Mouse (Mus musculus) CH12.LX (cell line): ENCODE data around the gene Hist1h2ag.
"Not testable (repeated sequence)": the region's sequence is repeated elsewhere in the genome, so short reads cannot be mapped to it uniquely, and the experiment has no call there.

ENCODE experiments used
- CTCF ChIP-seq, 2 experiments: IDR thresholded peaks in 1 of 2; conservative IDR thresholded peaks in 1 of 2; 2 replicates each; pipeline ENCODE4 v1.5.1; 2011 to 2012; ENCODE audit warnings: low read depth in 2 of 2, low read length in 2 of 2, improper control_type of control experiment in 1 of 2, inconsistent platforms in 1 of 2, mild to moderate bottlenecking in 1 of 2, moderate library complexity in 1 of 2
- EP300 ChIP-seq: IDR thresholded peaks from 2 replicates; pipeline ENCODE4 v1.6.1; 2011; ENCODE audit warnings: low read length, improper control_type of control experiment
- HCFC1 ChIP-seq: IDR thresholded peaks from 2 replicates; pipeline ENCODE4 v1.6.1; 2012; ENCODE audit warnings: low read depth, mild to moderate bottlenecking, inconsistent platforms, low read length, improper control_type of control experiment
- MXI1 ChIP-seq: IDR thresholded peaks from 2 replicates; pipeline ENCODE4 v1.6.1; 2011; ENCODE audit warnings: mild to moderate bottlenecking, low read depth, low read length, improper control_type of control experiment
- MYC ChIP-seq: IDR thresholded peaks from 2 replicates; pipeline ENCODE4 v1.6.1; 2011; ENCODE audit warnings: low read depth, mild to moderate bottlenecking, improper control_type of control experiment, low read length
- NRF1 ChIP-seq: IDR thresholded peaks from 2 replicates; pipeline ENCODE4 v1.6.1; 2014; ENCODE audit warnings: low read depth, mild to moderate bottlenecking, inconsistent platforms, low read length, improper control_type of control experiment, moderate library complexity
- POLR2A ChIP-seq: IDR thresholded peaks from 2 replicates; pipeline ENCODE4 v1.6.1; 2011; ENCODE audit warnings: low read depth, mild to moderate bottlenecking, improper control_type of control experiment, low read length

GRCm38 (mm10) chr13:22035267-22036148, 7.2 kb downstream of the Hist1h2ag start, which contains the start of the genes Hist1h2ah and Hist1h2bk:
- peak; percentile 21; the same call in 1 of the 2 replicates for TF ChIP-seq MXI1
- TF ChIP-seq MYC: 0 out of 2 replicates have a peak, but pooled peaks have one; percentile 24
- TF ChIP-seq CTCF (conservative IDR thresholded peaks at IDR 0.05 in 1 of 2, IDR thresholded peaks at IDR 0.05 in 1 of 2; ENCODE audit: low read depth in 2 of 2, low read length in 2 of 2); EP300: not testable (repeated sequence)
- peak; percentile 66; the same call in 1 of the 2 replicates for TF ChIP-seq POLR2A
- peak; percentile 51; the same call in 1 of the 2 replicates for TF ChIP-seq HCFC1
- peak; percentile 48; the same call in 1 of the 2 replicates for TF ChIP-seq NRF1
